Mouse (Mus musculus): ENCODE data around the gene Snrpd2.

DNA sequence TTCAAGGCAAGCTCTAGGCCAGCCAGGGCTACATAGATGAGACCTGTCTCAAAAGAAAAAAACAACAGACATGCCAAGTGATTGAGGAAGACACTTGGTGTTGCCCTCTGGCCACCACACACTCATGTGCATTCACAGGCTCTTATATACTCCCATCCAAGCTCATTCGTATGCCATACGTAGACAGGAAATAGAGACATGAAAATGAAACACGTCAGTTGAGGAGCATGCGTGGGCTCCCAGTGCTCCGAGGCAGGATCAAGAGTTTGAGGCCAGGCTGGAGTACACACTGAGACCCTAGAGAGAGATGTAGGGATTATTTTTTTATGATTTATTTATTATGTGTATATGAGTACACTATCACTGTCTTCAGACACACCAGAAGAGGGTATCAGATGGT is 20.1 kb upstream of the Snrpd2 start:
- TF ChIP-seq POLR2A (IDR thresholded peaks at IDR 0.05; ENCODE audit: extremely low read depth, insufficient read depth, low read length) = no peak
- no peak for TF ChIP-seq CTCF (IDR thresholded peaks at IDR 0.05; ENCODE audit: extremely low read depth, insufficient read depth, low read length)

Data from cortical plate, adult 2 months (tissue).